Mouse (Mus musculus): ENCODE data around the gene Lgr5. TPM values are rescaled to one million over a fixed set of nuclear protein-coding genes. Genes with fewer than 3 reads are reported as not detected.

Gene Lgr5
- total and polyA plus RNA-seq, 2 experiments from 2014 or later: 1.5 to 3.0 TPM

GRCm38 (mm10) chr10:115618288-115618856 is 30.8 kb upstream of the Lgr5 start:
- no peaks in the 10 kb centered on the region for H3K9me3 ChIP-seq (ENCODE audit: low read length)
- ATAC-seq (ENCODE audit: low FRiP score): no peak
- no peaks in the 10 kb centered on the region for H3K27me3 ChIP-seq (ENCODE audit: insufficient read depth, low read length)
- H3K27ac ChIP-seq (ENCODE audit: low read depth, low read length): no peak overlapping the region
- H3K4me1 ChIP-seq (ENCODE audit: insufficient read depth, low read length): no peaks in the 10 kb centered on the region
- WGBS: 14% methylated on average over 15 of the region's 15 CpGs
- no peak for TF ChIP-seq CTCF (IDR thresholded peaks at IDR 0.05)
- peak; percentile 30 for DNase-seq (ENCODE audit: low spot score)
- H3K9ac ChIP-seq (replicated peaks; ENCODE audit: low read length, poor library complexity, severe bottlenecking): 0 out of 2 replicates have a peak overlapping the region, but pooled peaks have one; percentile 24
- peak overlapping the region; percentile 25 for H3K4me3 ChIP-seq (ENCODE audit: low read depth, low read length)
- H3K4me2 ChIP-seq (ENCODE audit: low read depth, low read length, poor library complexity, severe bottlenecking): peak overlapping the region; percentile 51
- no peaks in the 10 kb centered on the region for H3K36me3 ChIP-seq (ENCODE audit: insufficient read depth, low read length)

DNA sequence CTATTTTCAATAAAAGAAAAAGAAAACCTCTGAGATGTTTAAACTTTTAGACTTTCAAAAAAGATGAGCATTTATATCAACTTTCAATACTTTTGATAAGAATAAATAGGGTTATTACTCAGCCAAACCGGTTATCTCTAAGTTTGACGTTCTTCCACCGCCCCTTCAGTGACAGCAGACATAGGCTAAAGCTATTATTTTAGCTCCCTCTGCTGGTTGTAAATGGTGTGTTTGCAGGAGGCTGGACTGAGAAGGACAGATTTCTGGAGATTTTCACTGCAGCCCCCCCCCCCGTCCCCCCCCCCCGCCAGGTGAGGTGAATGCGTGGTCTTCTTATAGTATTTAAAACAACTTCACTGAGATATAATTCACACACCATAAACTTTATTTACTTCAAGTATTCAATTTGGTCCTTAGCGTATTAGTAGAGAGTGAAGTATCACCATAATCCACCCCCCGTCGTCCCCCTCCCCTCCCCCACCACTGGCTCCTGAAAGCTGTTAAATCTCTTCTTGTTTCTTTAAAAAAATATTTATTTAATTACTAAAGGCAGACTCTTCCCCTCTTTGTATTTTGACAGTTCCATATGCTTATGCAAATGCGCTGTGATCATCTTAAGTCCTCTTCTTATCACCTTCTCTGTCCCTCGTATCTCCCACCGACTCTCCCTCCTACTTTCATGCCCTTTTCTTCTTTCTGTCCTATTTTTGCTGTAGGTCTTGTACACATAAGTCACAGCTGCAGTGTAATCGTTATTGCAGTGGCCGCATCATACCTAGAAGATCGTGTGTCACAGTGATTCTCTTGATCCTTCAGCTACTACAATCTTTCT is 30.1 kb upstream of the Lgr5 start:
- peak overlapping the region; percentile 51 for H3K4me2 ChIP-seq (ENCODE audit: low read depth, low read length, poor library complexity, severe bottlenecking)
- 7% methylated on average over 14 of the region's 15 CpGs for WGBS
- ATAC-seq (ENCODE audit: low FRiP score) (peak; percentile 63; the same call in 1 of the 2 replicates), DNase-seq (ENCODE audit: low spot score) (peak; percentile 87)
- H3K4me1 ChIP-seq (ENCODE audit: insufficient read depth, low read length): no peaks in the 10 kb centered on the region
- no peaks in the 10 kb centered on the region for H3K36me3 ChIP-seq (ENCODE audit: insufficient read depth, low read length)
- H3K4me3 ChIP-seq (ENCODE audit: low read depth, low read length): peak overlapping the region; percentile 25
- TF ChIP-seq CTCF (IDR thresholded peaks at IDR 0.05): peak; percentile 79
- no peaks in the 10 kb centered on the region for H3K9me3 ChIP-seq (ENCODE audit: low read length)
- 0 out of 2 replicates have a peak overlapping the region, but pooled peaks have one; percentile 24 for H3K9ac ChIP-seq (replicated peaks; ENCODE audit: low read length, poor library complexity, severe bottlenecking)
- no peaks in the 10 kb centered on the region for H3K27me3 ChIP-seq (ENCODE audit: insufficient read depth, low read length)
- no peak overlapping the region for H3K27ac ChIP-seq (ENCODE audit: low read depth, low read length)

GRCm38 (mm10) chr10:115595748-115596147 is 8.2 kb upstream of the Lgr5 start:
- H3K9me3 ChIP-seq (ENCODE audit: low read length): no peaks in the 10 kb centered on the region
- no peaks in the 10 kb centered on the region for H3K4me1 ChIP-seq (ENCODE audit: insufficient read depth, low read length)
- H3K36me3 ChIP-seq (ENCODE audit: insufficient read depth, low read length): no peaks in the 10 kb centered on the region
- DNase-seq (ENCODE audit: low spot score) (no peak), ATAC-seq (ENCODE audit: low FRiP score) (no peak)
- H3K27ac ChIP-seq (ENCODE audit: low read depth, low read length): no peak overlapping the region
- H3K27me3 ChIP-seq (ENCODE audit: insufficient read depth, low read length): no peaks in the 10 kb centered on the region
- H3K4me3 ChIP-seq (ENCODE audit: low read depth, low read length): no peak overlapping the region
- WGBS: 95% methylated on average over 1 of the region's 1 CpGs
- TF ChIP-seq CTCF (IDR thresholded peaks at IDR 0.05): no peak
- no peak overlapping the region for H3K9ac ChIP-seq (replicated peaks; ENCODE audit: low read length, poor library complexity, severe bottlenecking)
- H3K4me2 ChIP-seq (ENCODE audit: low read depth, low read length, poor library complexity, severe bottlenecking): no peak overlapping the region

GRCm38 (mm10) chr10:115593651-115594050 is 6.1 kb upstream of the Lgr5 start:
- no peak for DNase-seq (ENCODE audit: low spot score)
- no peak overlapping the region for H3K4me3 ChIP-seq (ENCODE audit: low read depth, low read length)
- no peak overlapping the region for H3K27ac ChIP-seq (ENCODE audit: low read depth, low read length)
- ATAC-seq (ENCODE audit: low FRiP score): no peak
- H3K4me2 ChIP-seq (ENCODE audit: low read depth, low read length, poor library complexity, severe bottlenecking): no peak overlapping the region
- no peaks in the 10 kb centered on the region; the same call in none of the 2 replicates for H3K27me3 ChIP-seq (ENCODE audit: insufficient read depth, low read length)
- no peaks in the 10 kb centered on the region for H3K9me3 ChIP-seq (ENCODE audit: low read length)
- WGBS: 87% methylated on average over 6 of the region's 6 CpGs
- H3K36me3 ChIP-seq (ENCODE audit: insufficient read depth, low read length): no peaks in the 10 kb centered on the region
- no peak overlapping the region for H3K9ac ChIP-seq (replicated peaks; ENCODE audit: low read length, poor library complexity, severe bottlenecking)
- H3K4me1 ChIP-seq (ENCODE audit: insufficient read depth, low read length): no peaks in the 10 kb centered on the region
- no peak for TF ChIP-seq CTCF (IDR thresholded peaks at IDR 0.05)

GRCm38 (mm10) chr10:115593221-115593620 is 5.6 kb upstream of the Lgr5 start:
- no peaks in the 10 kb centered on the region for H3K4me1 ChIP-seq (ENCODE audit: insufficient read depth, low read length)
- no peak for TF ChIP-seq CTCF (IDR thresholded peaks at IDR 0.05)
- DNase-seq (ENCODE audit: low spot score): no peak
- H3K4me3 ChIP-seq (ENCODE audit: low read depth, low read length): no peak overlapping the region
- H3K27ac ChIP-seq (ENCODE audit: low read depth, low read length): no peak overlapping the region
- peak overlapping the region; percentile 3; the same call in 1 of the 2 replicates for H3K4me2 ChIP-seq (ENCODE audit: low read depth, low read length, poor library complexity, severe bottlenecking)
- 27% methylated on average over 11 of the region's 11 CpGs for WGBS
- no peaks in the 10 kb centered on the region; the same call in none of the 2 replicates for H3K27me3 ChIP-seq (ENCODE audit: insufficient read depth, low read length)
- ATAC-seq (ENCODE audit: low FRiP score): no peak
- no peaks in the 10 kb centered on the region for H3K36me3 ChIP-seq (ENCODE audit: insufficient read depth, low read length)
- H3K9ac ChIP-seq (replicated peaks; ENCODE audit: low read length, poor library complexity, severe bottlenecking): no peak overlapping the region
- no peaks in the 10 kb centered on the region for H3K9me3 ChIP-seq (ENCODE audit: low read length)

- Histone ChIP-seq H3K36me3 (ENCODE audit: insufficient read depth, low read length) (no peaks in the 10 kb centered on the region), H3K9ac (replicated peaks; ENCODE audit: low read length, poor library complexity, severe bottlenecking) (peak overlapping the region; percentile 54; the same call in 1 of the 2 replicates), H3K4me1 (ENCODE audit: insufficient read depth, low read length) (no peaks in the 10 kb centered on the region; the same call in 1 of the 2 replicates), H3K27ac (ENCODE audit: low read depth, low read length) (no peak overlapping the region), H3K9me3 (ENCODE audit: low read length) (no peaks in the 10 kb centered on the region), H3K27me3 (ENCODE audit: insufficient read depth, low read length) (peaks cover 22% of the 10 kb centered on the region), H3K4me3 (ENCODE audit: low read depth, low read length) (peak overlapping the region; percentile 62), H3K4me2 (ENCODE audit: low read depth, low read length, poor library complexity, severe bottlenecking) (peak overlapping the region; percentile 98)
- no peak for DNase-seq (ENCODE audit: low spot score)
- no peak for ATAC-seq (ENCODE audit: low FRiP score)
- WGBS: 2% methylated on average over 7 of the region's 7 CpGs
- TF ChIP-seq CTCF (IDR thresholded peaks at IDR 0.05): no peak
Measured at GRCm38 (mm10) chr10:115587979-115588378, 399 bp upstream of the Lgr5 start.
